Mouse (Mus musculus): ENCODE measurements around the gene Prr15.

- TF ChIP-seq CTCF (IDR thresholded peaks at IDR 0.05; ENCODE audit: low read depth, low read length) (no peak), POLR2A (IDR thresholded peaks at IDR 0.05; ENCODE audit: extremely low read depth, insufficient read depth, low read length) (no peak)
Observed at GRCm38 (mm10) chr6:54333652-54334396, 8.2 kb downstream of the Prr15 start.
